Mouse (Mus musculus): ENCODE measurements around the gene Dnah2. TPM values are rescaled to one million over a fixed set of nuclear protein-coding genes. Genes with fewer than 3 reads are reported as not detected.

Gene Dnah2
- polyA plus RNA-seq, 1 experiment: 1.4 TPM

GRCm38 (mm10) chr11:69410310-69411072 lies 138.4 kb downstream of the Dnah2 start:
- H3K4me3 ChIP-seq (replicated peaks; ENCODE audit: control insufficient read depth, low read depth, low read length): peak overlapping the region; percentile 98
- TF ChIP-seq POLR2A (IDR thresholded peaks at IDR 0.05; ENCODE audit: borderline replicate concordance, control insufficient read depth, low read depth, low read length): no peak
- no peak for TF ChIP-seq CTCF (IDR thresholded peaks at IDR 0.05; ENCODE audit: control insufficient read depth, insufficient read depth, low read length)
- peak overlapping the region; percentile 96 for H3K27ac ChIP-seq (ENCODE audit: control insufficient read depth, insufficient read depth, low read depth, low read length, poor library complexity)
- peaks cover 5% of the 10 kb centered on the region; the same call in 1 of the 2 replicates for H3K4me1 ChIP-seq (ENCODE audit: control insufficient read depth, insufficient read depth, low read length)
- under 1% methylated on average over 41 of the region's 41 CpGs for WGBS

- WGBS: under 1% methylated on average over 18 of the region's 18 CpGs
- TF ChIP-seq POLR2A (IDR thresholded peaks at IDR 0.05; ENCODE audit: borderline replicate concordance, control insufficient read depth, low read depth, low read length) (no peak; the same call in 1 of the 2 replicates), CTCF (IDR thresholded peaks at IDR 0.05; ENCODE audit: control insufficient read depth, insufficient read depth, low read length) (no peak)
- Histone ChIP-seq H3K4me3 (replicated peaks; ENCODE audit: control insufficient read depth, low read depth, low read length) (peak overlapping the region; percentile 98), H3K4me1 (ENCODE audit: control insufficient read depth, insufficient read depth, low read length) (peaks cover 5% of the 10 kb centered on the region; the same call in 1 of the 2 replicates), H3K27ac (ENCODE audit: control insufficient read depth, insufficient read depth, low read depth, low read length, poor library complexity) (peak overlapping the region; percentile 96)
Observed at GRCm38 (mm10) chr11:69410045-69410309, 138.9 kb downstream of the Dnah2 start.

- Histone ChIP-seq H3K27ac (ENCODE audit: control insufficient read depth, insufficient read depth, low read depth, low read length, poor library complexity) (peak overlapping the region; percentile 96), H3K4me1 (ENCODE audit: control insufficient read depth, insufficient read depth, low read length) (peaks cover 5% of the 10 kb centered on the region; the same call in 1 of the 2 replicates), H3K4me3 (replicated peaks; ENCODE audit: control insufficient read depth, low read depth, low read length) (peak overlapping the region; percentile 98)
- TF ChIP-seq POLR2A (IDR thresholded peaks at IDR 0.05; ENCODE audit: borderline replicate concordance, control insufficient read depth, low read depth, low read length) (peak; percentile 1; the same call in 1 of the 2 replicates), CTCF (IDR thresholded peaks at IDR 0.05; ENCODE audit: control insufficient read depth, insufficient read depth, low read length) (no peak)
- under 1% methylated on average over 46 of the region's 46 CpGs for WGBS
Observed at GRCm38 (mm10) chr11:69409378-69410044, 139.4 kb downstream of the Dnah2 start.

- H3K4me3 ChIP-seq (replicated peaks; ENCODE audit: control insufficient read depth, low read depth, low read length): peak overlapping the region; percentile 98
- under 1% methylated on average over 33 of the region's 33 CpGs for WGBS
- H3K27ac ChIP-seq (ENCODE audit: control insufficient read depth, insufficient read depth, low read depth, low read length, poor library complexity): peak overlapping the region; percentile 96
- H3K4me1 ChIP-seq (ENCODE audit: control insufficient read depth, insufficient read depth, low read length): peaks cover 5% of the 10 kb centered on the region; the same call in 1 of the 2 replicates
- TF ChIP-seq POLR2A (IDR thresholded peaks at IDR 0.05; ENCODE audit: borderline replicate concordance, control insufficient read depth, low read depth, low read length): peak; percentile 79; the same call in 1 of the 2 replicates
- no peak for TF ChIP-seq CTCF (IDR thresholded peaks at IDR 0.05; ENCODE audit: control insufficient read depth, insufficient read depth, low read length)
Observed at GRCm38 (mm10) chr11:69408541-69409377, 140.2 kb downstream of the Dnah2 start.

- H3K4me1 ChIP-seq (ENCODE audit: control insufficient read depth, insufficient read depth, low read length): peaks cover 4% of the 10 kb centered on the region; the same call in 1 of the 2 replicates
- no peak overlapping the region for H3K4me3 ChIP-seq (replicated peaks; ENCODE audit: control insufficient read depth, low read depth, low read length)
- TF ChIP-seq POLR2A (IDR thresholded peaks at IDR 0.05; ENCODE audit: borderline replicate concordance, control insufficient read depth, low read depth, low read length) (no peak), CTCF (IDR thresholded peaks at IDR 0.05; ENCODE audit: control insufficient read depth, insufficient read depth, low read length) (no peak)
- H3K27ac ChIP-seq (ENCODE audit: control insufficient read depth, insufficient read depth, low read depth, low read length, poor library complexity): no peak overlapping the region; the same call in 1 of the 2 replicates
- 86% methylated on average over 4 of the region's 4 CpGs for WGBS
Observed at GRCm38 (mm10) chr11:69407724-69408004, 141.2 kb downstream of the Dnah2 start.

GRCm38 (mm10) chr11:69406867-69407723 lies 141.8 kb downstream of the Dnah2 start:
- Histone ChIP-seq H3K27ac (ENCODE audit: control insufficient read depth, insufficient read depth, low read depth, low read length, poor library complexity) (no peak overlapping the region), H3K4me1 (ENCODE audit: control insufficient read depth, insufficient read depth, low read length) (peaks cover 4% of the 10 kb centered on the region; the same call in 1 of the 2 replicates), H3K4me3 (replicated peaks; ENCODE audit: control insufficient read depth, low read depth, low read length) (no peak overlapping the region)
- TF ChIP-seq POLR2A (IDR thresholded peaks at IDR 0.05; ENCODE audit: borderline replicate concordance, control insufficient read depth, low read depth, low read length): no peak
- no peak for TF ChIP-seq CTCF (IDR thresholded peaks at IDR 0.05; ENCODE audit: control insufficient read depth, insufficient read depth, low read length)
- WGBS: 90% methylated on average over 16 of the region's 16 CpGs

- 94% methylated on average over 19 of the region's 19 CpGs for WGBS
- no peak overlapping the region for H3K27ac ChIP-seq (ENCODE audit: control insufficient read depth, insufficient read depth, low read depth, low read length, poor library complexity)
- no peak overlapping the region for H3K4me3 ChIP-seq (replicated peaks; ENCODE audit: control insufficient read depth, low read depth, low read length)
- peaks cover 2% of the 10 kb centered on the region; the same call in 1 of the 2 replicates for H3K4me1 ChIP-seq (ENCODE audit: control insufficient read depth, insufficient read depth, low read length)
- no peak for TF ChIP-seq CTCF (IDR thresholded peaks at IDR 0.05; ENCODE audit: control insufficient read depth, insufficient read depth, low read length)
- no peak for TF ChIP-seq POLR2A (IDR thresholded peaks at IDR 0.05; ENCODE audit: borderline replicate concordance, control insufficient read depth, low read depth, low read length)
Observed at GRCm38 (mm10) chr11:69406282-69406681, 142.6 kb downstream of the Dnah2 start.
